Mouse (Mus musculus) left cerebral cortex, adult 2 months (tissue): ENCODE results near the gene Ahdc1. TPM values are rescaled to one million over a fixed set of nuclear protein-coding genes. Genes with fewer than 3 reads are reported as not detected.

ENCODE experiments used
- DNase-seq, 2 experiments: peaks; one replicate each; pipeline ENCODE4 v3.0.0; 2021 to 2022; ENCODE audit warnings: low spot score in 2 of 2, mixed read lengths in 1 of 2; ENCODE audit errors: extremely low spot score in 1 of 2
- H3K27ac ChIP-seq: fragments of 200-600 bp; 2 replicates; pipeline ENCODE4 v1.8.1; 2022
- H3K4me3 ChIP-seq: fragments of 200-600 bp; 2 replicates; pipeline ENCODE4 v1.8.1; 2022
- CTCF ChIP-seq: fragments of 200-600 bp; IDR thresholded peaks from 2 replicates; pipeline ENCODE4 v1.8.1; 2022; ENCODE audit warnings: antibody characterized with exemption, mild to moderate bottlenecking, moderate library complexity
- intact Hi-C: fragments of 180-260 bp; cut with DNase I; formaldehyde crosslinking; loops from one replicate; pipeline ENCODE4 v1.15.1; 2025
- total RNA-seq, 2 experiments: library from RNA; stranded (reverse); gene quantifications; 2 replicates each; pipeline ENCODE4 v1.2.3; 2021

The Ahdc1 gene
- total RNA-seq, 2 experiments from 2014 or later: 108 to 132 TPM

- intact Hi-C loops: no loop called here
- peak overlapping the region; percentile 88 for H3K27ac ChIP-seq
- DNase-seq: no peak
- no peak for TF ChIP-seq CTCF
- no peak overlapping the region for H3K4me3 ChIP-seq
Measured at GRCm38 (mm10) chr4:133050837-133051549, 39.9 kb downstream of the Ahdc1 start.

GRCm38 (mm10) chr4:133051550-133051865, 40.4 kb downstream of the Ahdc1 start:
- Histone ChIP-seq H3K27ac (peak overlapping the region; percentile 73), H3K4me3 (no peak overlapping the region)
- DNase-seq: no peak
- TF ChIP-seq CTCF: no peak
- intact Hi-C loops: no loop called here

- no peak for DNase-seq
- intact Hi-C loops: no loop called here
- no peak for TF ChIP-seq CTCF
- Histone ChIP-seq H3K4me3 (no peak overlapping the region), H3K27ac (peak overlapping the region; percentile 73)
Measured at GRCm38 (mm10) chr4:133052029-133052745, 41.1 kb downstream of the Ahdc1 start.

- Histone ChIP-seq H3K27ac (peak overlapping the region; percentile 70), H3K4me3 (no peak overlapping the region)
- no peak for DNase-seq
- no peak for TF ChIP-seq CTCF
- intact Hi-C loops: no loop called here
Measured at GRCm38 (mm10) chr4:133052995-133053572, 42.0 kb downstream of the Ahdc1 start.

- no peak for TF ChIP-seq CTCF
- intact Hi-C loops: no loop called here
- Histone ChIP-seq H3K27ac (no peak overlapping the region), H3K4me3 (no peak overlapping the region)
- no peak for DNase-seq
Measured at GRCm38 (mm10) chr4:133054530-133054929, 43.5 kb downstream of the Ahdc1 start.

- no peak for TF ChIP-seq CTCF
- H3K27ac ChIP-seq: peak overlapping the region; percentile 63
- intact Hi-C loops: loop anchor here (5.0 kb wide), 1 partner anchor 113 kb away; no protein-coding TSS in a partner anchor
Measured at GRCm38 (mm10) chr4:133055163-133055951, 44.3 kb downstream of the Ahdc1 start.

GRCm38 (mm10) chr4:133056069-133056890, 45.2 kb downstream of the Ahdc1 start:
- H3K27ac ChIP-seq: peak overlapping the region; percentile 66
- intact Hi-C loops: loop anchor here (1.0 to 5.0 kb wide), 2 partner anchors 45 to 114 kb away; partner anchors contain the start of gene Ahdc1

More at GRCm38 (mm10) chr4:133055163-133055951, 44.3 kb downstream of the Ahdc1 start:
- no peak overlapping the region for H3K4me3 ChIP-seq
- no peak for DNase-seq

GRCm38 (mm10) chr4:133057389-133058122, 46.5 kb downstream of the Ahdc1 start:
- peak overlapping the region; percentile 69 for H3K27ac ChIP-seq
- TF ChIP-seq CTCF: no peak
- no peak overlapping the region for H3K4me3 ChIP-seq
- intact Hi-C loops: loop anchor here (5.0 kb wide), 1 partner anchor 115 kb away; no protein-coding TSS in a partner anchor
- DNase-seq: no peak

More at GRCm38 (mm10) chr4:133056069-133056890, 45.2 kb downstream of the Ahdc1 start:
- no peak overlapping the region for H3K4me3 ChIP-seq
- peak; percentile 89 for TF ChIP-seq CTCF
- DNase-seq: peak; percentile 70 to 78

- no peak for DNase-seq
- TF ChIP-seq CTCF: no peak
- intact Hi-C loops: loop anchor here (5.0 kb wide), 1 partner anchor 116 kb away; no protein-coding TSS in a partner anchor
- Histone ChIP-seq H3K4me3 (no peak overlapping the region), H3K27ac (peak overlapping the region; percentile 57)
Measured at GRCm38 (mm10) chr4:133058123-133058453, 47.0 kb downstream of the Ahdc1 start.
